Mouse (Mus musculus) large intestine, adult 2 months (tissue): ENCODE measurements around the gene Sgpl1. TPM values are rescaled to one million over a fixed set of nuclear protein-coding genes. Genes with fewer than 3 reads are reported as not detected.
"Not testable (repeated sequence)": the region's sequence is repeated elsewhere in the genome, so short reads cannot be mapped to it uniquely, and the experiment has no call there.

Experiments
- DNase-seq: peaks from one replicate; pipeline ENCODE4 v3.0.0-alpha.2; 2012; ENCODE audit warnings: low read depth, low spot score
- WGBS: fragments of 180-500 bp; shearing (Covaris S2); methylation state at CpG from one replicate; pipeline ENCODE4 v1.1.7; 2018; 5-methylcytosine and 5-hydroxymethylcytosine counted together
- polyA plus RNA-seq: library from polyadenylated mRNA; depleted of rRNA; stranded (reverse); fragments of >200 nt; gene quantifications from 2 replicates; pipeline ENCODE4 v1.2.3, GENCODE M21; 2012

Gene Sgpl1
- polyA plus RNA-seq, 1 experiment = 58.0 TPM

DNA sequence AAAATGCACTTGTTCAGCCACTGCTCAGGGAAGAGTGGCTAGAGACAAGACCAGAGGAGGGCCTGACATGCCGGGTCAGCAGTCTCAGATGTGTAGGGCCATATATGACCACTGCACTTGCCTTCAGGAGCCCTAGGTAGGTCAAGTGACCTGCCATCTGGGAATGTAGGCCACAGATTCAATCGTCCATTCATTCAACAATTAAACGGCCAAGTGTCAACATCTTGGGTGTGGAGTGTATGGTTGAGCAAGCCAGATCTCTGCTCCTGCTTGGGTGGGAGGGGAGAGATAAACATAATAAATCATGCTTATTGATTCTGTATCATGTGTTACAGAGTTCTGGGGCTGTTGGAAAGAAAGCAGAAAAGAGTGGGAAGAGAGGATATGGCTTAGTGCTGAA, 11.1 kb upstream of the Sgpl1 start:
- 30% methylated on average over 3 of the region's 3 CpGs for WGBS

DNA sequence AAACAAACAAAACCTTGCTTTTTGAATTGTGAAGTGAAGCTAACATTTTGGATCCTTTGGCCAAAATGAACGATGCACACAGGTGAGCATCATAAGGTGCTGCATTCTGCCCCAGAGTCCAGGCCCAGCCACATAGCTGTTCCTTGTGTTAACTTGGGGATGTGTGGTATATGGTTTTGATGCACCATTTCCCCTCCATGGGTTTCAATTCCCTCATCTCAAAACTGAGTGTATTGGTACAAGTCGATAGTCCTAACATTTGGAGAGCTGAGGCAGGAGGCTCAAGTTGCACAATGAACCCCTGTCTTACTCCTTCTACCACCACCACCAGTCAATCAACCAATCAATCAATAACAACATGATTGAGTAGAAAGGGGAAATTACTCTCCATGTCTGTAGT, 8.9 kb upstream of the Sgpl1 start:
- 92% methylated on average over 2 of the region's 2 CpGs for WGBS
- no peak for DNase-seq

More for the DNA sequence above, 11.1 kb upstream of the Sgpl1 start:
- DNase-seq = no peak

- DNase-seq = no peak
- 75% methylated on average over 3 of the region's 3 CpGs for WGBS
These were observed 8.1 kb upstream of the Sgpl1 start for GRCm38 (mm10) chr10:61155611-61156010.

- no peak for DNase-seq
These were observed 4.6 kb upstream of the Sgpl1 start for GRCm38 (mm10) chr10:61152131-61152530.

DNA sequence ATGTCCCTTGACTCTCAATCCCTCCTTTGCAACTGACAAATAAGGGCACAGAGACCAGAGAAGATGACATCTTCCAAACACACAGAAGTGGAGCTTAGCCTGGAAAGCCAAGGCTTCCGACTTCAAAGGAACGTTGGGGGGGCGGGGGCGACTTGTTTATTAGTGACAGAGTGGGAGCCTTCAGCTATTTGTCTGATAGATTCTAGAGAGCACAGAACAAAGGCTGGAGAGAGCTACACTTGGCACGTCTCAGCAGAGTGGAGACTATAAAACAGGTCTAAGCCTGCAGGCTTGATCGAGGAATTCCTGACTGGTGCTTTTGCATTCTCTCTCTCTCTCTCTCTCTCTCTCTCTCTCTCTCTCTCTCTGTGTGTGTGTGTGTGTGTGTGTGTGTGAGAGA, 3.1 kb upstream of the Sgpl1 start:
- 42% methylated on average over 6 of the region's 6 CpGs for WGBS
- no peak for DNase-seq

DNA sequence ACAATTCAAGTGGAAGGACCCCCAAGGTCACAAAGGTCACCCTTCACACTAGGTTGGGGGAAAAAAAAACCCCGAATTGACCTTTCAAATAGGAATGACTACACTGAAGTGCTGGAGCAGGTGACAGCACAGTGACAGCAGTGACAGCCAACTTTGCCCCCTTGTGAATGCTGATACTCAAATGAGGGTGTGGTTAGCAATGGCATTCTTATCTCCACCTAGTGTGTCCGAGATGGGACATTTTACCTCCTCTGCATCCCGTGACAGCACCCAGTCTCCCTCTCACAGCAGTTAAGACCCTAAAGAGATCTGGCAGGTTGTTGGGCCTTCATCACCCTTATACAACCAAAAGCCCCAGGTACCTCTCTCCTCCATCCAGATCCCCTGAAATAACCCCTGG, 2.0 kb upstream of the Sgpl1 start:
- no peak for DNase-seq
- 50% methylated on average over 3 of the region's 3 CpGs for WGBS

DNA sequence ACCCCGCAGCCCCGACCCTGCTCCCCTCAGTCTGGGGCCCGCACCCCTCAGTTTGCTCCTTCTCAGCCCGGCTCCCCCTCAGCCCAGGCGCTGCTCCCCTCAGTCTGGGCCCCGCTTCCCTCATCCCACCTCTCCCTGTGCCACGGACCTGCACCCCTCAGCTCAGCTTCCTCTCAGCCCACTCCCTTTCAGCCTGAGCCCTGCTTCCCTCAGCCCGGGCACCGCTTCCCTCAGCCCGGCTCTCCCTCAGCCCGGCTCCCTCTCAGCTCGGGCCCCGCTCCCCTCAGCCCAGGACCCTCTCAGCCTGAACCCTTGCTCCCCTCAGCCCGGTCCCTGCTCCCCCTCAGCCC, 721 bp downstream of the Sgpl1 start:
- no peak for DNase-seq
- WGBS = under 1% methylated on average over 14 of the region's 14 CpGs

- no peak for DNase-seq
- WGBS = under 1% methylated on average over 53 of the region's 53 CpGs
These were observed 1.2 kb downstream of the Sgpl1 start for GRCm38 (mm10) chr10:61146119-61146806.

GRCm38 (mm10) chr10:61145766-61146118, 1.8 kb downstream of the Sgpl1 start:
- 1% methylated on average over 3 of the region's 3 CpGs for WGBS
- no peak for DNase-seq

- WGBS = 72% methylated on average over 2 of the region's 2 CpGs
- DNase-seq = no peak
These were observed 4.2 kb downstream of the Sgpl1 start for GRCm38 (mm10) chr10:61143343-61143742.

DNA sequence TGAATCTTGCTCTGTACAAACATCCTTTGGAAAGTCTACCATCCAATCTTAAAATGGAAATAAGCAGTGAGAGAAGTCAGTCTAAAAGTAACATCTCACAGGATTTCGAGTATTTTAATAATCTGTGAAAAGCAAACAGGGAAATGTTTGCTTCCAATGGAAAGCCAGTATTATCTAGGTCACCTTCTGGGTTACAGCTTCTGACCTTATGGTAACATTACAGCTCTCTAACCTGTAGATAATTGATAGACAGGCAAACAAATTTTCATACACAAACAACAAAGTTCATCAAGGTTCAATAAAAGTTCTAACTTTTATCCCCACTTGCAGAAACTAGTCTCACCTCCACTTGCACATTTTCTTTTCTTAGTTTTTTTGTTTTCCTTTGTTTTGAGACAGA, 9.9 kb downstream of the Sgpl1 start:
- no peak for DNase-seq
- WGBS = 24% methylated on average over 1 of the region's 1 CpGs

GRCm38 (mm10) chr10:61135226-61135839, 12.2 kb downstream of the Sgpl1 start:
- no peak for DNase-seq
- WGBS = 48% methylated on average over 3 of the region's 3 CpGs

- 73% methylated on average over 4 of the region's 4 CpGs for WGBS
These were observed 13.5 kb downstream of the Sgpl1 start for GRCm38 (mm10) chr10:61134041-61134440.

DNA sequence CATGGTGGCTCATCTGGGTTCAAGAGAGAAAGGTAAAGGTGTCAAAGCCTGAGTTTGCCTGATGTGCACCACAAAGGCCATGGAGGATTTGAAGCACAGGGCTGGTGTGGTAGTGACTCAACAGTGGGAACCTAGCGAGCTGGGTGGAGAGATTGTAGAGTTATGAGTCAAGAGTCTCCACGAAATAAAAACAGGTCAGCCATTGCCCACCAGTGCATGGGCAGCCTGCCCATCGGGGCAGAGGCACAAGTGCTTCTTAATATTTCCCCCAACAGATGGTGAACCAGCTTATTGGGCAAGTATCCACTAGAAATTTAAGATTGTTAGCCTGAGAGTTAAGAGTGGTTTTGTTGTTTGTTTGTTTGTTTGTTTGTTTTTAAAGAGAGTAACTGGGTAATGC, 16.5 kb downstream of the Sgpl1 start:
- DNase-seq = no peak
- 78% methylated on average over 3 of the region's 3 CpGs for WGBS

More at GRCm38 (mm10) chr10:61134041-61134440, 13.5 kb downstream of the Sgpl1 start:
- no peak for DNase-seq

GRCm38 (mm10) chr10:61128701-61129365, 18.7 kb downstream of the Sgpl1 start:
- WGBS = 96% methylated on average over 1 of the region's 1 CpGs
- DNase-seq = no peak

GRCm38 (mm10) chr10:61124462-61124861, 23.0 kb downstream of the Sgpl1 start:
- 92% methylated on average over 2 of the region's 2 CpGs for WGBS
- DNase-seq = no peak

DNA sequence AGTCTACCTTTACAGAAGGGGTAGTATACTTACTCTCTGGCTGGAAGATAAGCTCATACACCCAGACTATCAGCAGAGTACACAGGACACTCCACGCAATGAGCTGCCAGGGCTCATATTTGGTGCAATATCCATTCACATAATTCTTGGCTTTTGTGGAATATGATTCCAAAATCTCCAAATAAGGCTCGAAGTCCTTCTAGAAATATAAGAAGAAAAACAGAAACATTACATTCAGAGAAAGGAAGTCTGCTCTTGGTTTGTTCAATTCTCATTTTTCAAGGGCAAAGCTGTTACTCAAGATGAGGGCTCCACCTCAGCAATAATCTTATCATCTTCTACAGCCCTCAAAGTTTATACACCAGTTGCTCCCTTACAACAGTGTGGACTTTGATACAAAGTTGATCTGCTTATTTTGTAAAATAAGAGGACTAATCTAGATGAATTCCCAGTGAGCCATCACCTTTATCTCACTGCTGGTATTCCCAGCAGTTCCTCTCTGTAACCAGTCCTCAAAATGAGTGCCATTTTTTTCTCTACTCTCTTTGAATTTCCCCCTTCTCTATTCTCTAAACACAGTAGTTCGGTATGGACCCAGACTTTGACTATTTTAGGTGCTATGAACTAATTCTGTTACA, 24.1 kb downstream of the Sgpl1 start:
- no peak for DNase-seq
- WGBS = 60% methylated on average over 3 of the region's 3 CpGs

DNA sequence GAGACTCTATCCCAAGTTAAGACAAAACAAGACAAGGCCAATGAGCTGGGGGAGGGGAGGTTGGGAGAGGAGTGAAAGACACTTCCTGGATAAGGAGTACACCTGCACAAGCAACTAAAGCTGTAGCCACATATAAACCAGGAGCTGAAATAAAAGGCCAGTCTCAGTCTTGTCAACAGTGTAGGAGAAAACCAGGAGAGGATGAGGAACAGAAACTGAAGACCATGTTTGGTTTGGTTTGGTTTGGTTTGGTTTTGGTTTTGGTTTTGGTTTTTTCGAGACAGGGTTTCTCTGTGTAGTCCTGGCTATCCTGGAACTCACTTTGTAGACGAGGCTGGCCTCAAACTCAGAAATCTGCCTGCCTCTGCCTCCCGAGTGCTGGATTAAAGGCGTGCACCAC, 25.8 kb downstream of the Sgpl1 start:
- not testable (repeated sequence) for DNase-seq
- 77% methylated on average over 4 of the region's 4 CpGs for WGBS

DNA sequence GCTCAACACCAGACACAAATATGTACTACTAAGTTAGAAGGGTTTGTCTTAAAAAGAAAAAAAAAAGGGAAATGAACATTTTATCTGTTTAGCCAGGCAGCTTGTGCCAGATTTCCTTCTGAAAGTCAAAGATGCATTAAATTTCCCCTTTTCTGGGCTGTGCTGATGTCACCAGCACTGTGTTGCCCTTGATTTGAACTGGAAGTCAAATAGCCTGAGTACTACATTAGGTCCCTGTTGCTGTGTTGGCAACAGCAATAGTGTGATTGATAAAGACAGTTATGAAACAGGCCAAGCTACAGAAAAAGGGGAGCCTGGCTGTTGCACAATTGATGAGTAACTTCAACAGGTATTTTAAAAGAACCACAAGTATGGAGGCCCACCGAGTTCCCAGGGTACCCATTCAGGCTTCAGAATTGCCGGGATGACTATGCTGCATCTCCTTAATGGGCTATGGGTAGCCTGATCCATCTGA, 33.2 kb downstream of the Sgpl1 start:
- DNase-seq = no peak
- 93% methylated on average over 2 of the region's 2 CpGs for WGBS

DNA sequence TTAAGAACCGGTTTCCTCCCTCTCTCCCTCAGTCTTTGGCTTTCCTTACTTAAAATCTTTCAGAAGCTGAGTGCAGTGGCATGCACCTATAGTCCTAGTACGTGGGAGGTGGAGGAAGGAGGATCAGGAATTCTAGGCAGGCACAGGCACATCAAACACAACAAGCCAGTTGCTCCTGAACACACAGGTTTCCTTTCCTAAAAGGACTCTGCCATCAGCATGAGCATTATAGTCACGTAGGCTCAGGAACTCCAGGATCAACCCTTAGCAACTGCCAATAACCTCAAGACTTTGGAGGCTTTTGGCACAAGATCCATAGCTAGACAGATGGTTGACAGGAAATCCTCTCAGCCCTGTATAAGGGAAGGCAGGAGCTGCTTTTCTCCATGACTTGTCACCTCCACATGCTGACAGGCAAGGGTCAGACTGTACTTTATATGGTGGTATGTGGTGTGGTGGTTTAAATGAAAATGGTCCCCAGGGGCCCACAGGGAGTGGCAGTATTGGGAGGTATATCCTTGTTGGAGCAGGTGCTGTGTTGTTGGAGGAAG, 43.9 kb downstream of the Sgpl1 start:
- no peak for DNase-seq
- 83% methylated on average over 3 of the region's 3 CpGs for WGBS
